Mouse (Mus musculus) lung, embryonic 14.5 days (tissue): Measurements from ENCODE around the gene Orm3. TPM values are rescaled to one million over a fixed set of nuclear protein-coding genes. Genes with fewer than 3 reads are reported as not detected.
"Not testable (repeated sequence)": the region's sequence is repeated elsewhere in the genome, so short reads cannot be mapped to it uniquely, and the experiment has no call there.

Experiments used
- ATAC-seq: fragments of 200-750 bp; cut with Nextera tagmentation; 2 replicates; pipeline ENCODE4 v1.8.0; 2017; ENCODE audit warnings: mild to moderate bottlenecking, moderate TSS enrichment, moderate library complexity; ENCODE audit not compliant: insufficient read depth
- DNase-seq: peaks from one replicate; pipeline ENCODE4 v3.0.0-alpha.2; 2015
- H3K27ac ChIP-seq: fragments of 300-500 bp; sonication (generic); 2 replicates; pipeline ENCODE4 v1.5.1; 2014; ENCODE audit warnings: low read depth, mild to moderate bottlenecking, moderate library complexity
- H3K27me3 ChIP-seq: fragments of 300-500 bp; sonication (generic); 2 replicates; pipeline ENCODE4 v1.6.1; 2014; ENCODE audit warnings: low read length, control low read depth; ENCODE audit not compliant: insufficient read depth
- H3K36me3 ChIP-seq: fragments of 300-500 bp; sonication (generic); 2 replicates; pipeline ENCODE4 v1.6.1; 2014; ENCODE audit warnings: control low read depth; ENCODE audit not compliant: insufficient read depth
- H3K4me1 ChIP-seq: fragments of 300-500 bp; sonication (generic); 2 replicates; pipeline ENCODE4 v1.6.1; 2014; ENCODE audit warnings: antibody characterized with exemption, control low read depth; ENCODE audit not compliant: insufficient read depth
- H3K4me2 ChIP-seq: fragments of 300-500 bp; sonication (generic); 2 replicates; pipeline ENCODE4 v1.6.1; 2014; ENCODE audit warnings: mild to moderate bottlenecking
- H3K4me3 ChIP-seq: fragments of 300-500 bp; sonication (generic); 2 replicates; pipeline ENCODE4 v1.5.1; 2014; ENCODE audit warnings: low read depth, low read length
- H3K9ac ChIP-seq: fragments of 300-500 bp; sonication (generic); 2 replicates; pipeline ENCODE4 v1.6.1; 2014
- H3K9me3 ChIP-seq: fragments of 300-500 bp; sonication (generic); 2 replicates; pipeline ENCODE4 v1.6.1; 2016; ENCODE audit warnings: low read depth, low read length, control low read depth
- CTCF ChIP-seq: IDR thresholded peaks from 2 replicates; pipeline ENCODE4 v1.5.1; 2016; ENCODE audit warnings: antibody characterized with exemption, low read depth
- WGBS: fragments of 180-500 bp; shearing (Covaris S2); extraction: QIAGEN DNeasy Blood & Tissue Kit; methylation state at CpG from one replicate; pipeline ENCODE4 v1.1.7; 2014; 5-methylcytosine and 5-hydroxymethylcytosine counted together
- polyA plus RNA-seq: library from polyadenylated mRNA; unstranded; fragments of >200 nt; fragmentation: Nextera tagmentation; extraction: Ambion mirVana; gene quantifications from 2 replicates; pipeline ENCODE4 v1.2.1, GENCODE M21; 2014

Orm3 gene
- polyA plus RNA-seq, 1 experiment from 2014 or later, result not detected

GRCm38 (mm10) chr4:63316076-63316746, 39.8 kb upstream of the Orm3 start:
- H3K9me3 ChIP-seq, result no peaks in the 10 kb centered on the region
- H3K4me3 ChIP-seq, result no peak overlapping the region
- no peaks in the 10 kb centered on the region for H3K27me3 ChIP-seq
- H3K27ac ChIP-seq, result no peak overlapping the region
- TF ChIP-seq CTCF, result no peak
- ATAC-seq (peak; percentile 43; the same call in 1 of the 2 replicates), DNase-seq (peak; percentile 12)
- H3K4me2 ChIP-seq, result no peak overlapping the region
- peaks cover 69% of the 10 kb centered on the region for H3K36me3 ChIP-seq
- no peaks in the 10 kb centered on the region for H3K4me1 ChIP-seq
- no peak overlapping the region for H3K9ac ChIP-seq
- WGBS, result 63% methylated on average over 9 of the region's 9 CpGs

DNA sequence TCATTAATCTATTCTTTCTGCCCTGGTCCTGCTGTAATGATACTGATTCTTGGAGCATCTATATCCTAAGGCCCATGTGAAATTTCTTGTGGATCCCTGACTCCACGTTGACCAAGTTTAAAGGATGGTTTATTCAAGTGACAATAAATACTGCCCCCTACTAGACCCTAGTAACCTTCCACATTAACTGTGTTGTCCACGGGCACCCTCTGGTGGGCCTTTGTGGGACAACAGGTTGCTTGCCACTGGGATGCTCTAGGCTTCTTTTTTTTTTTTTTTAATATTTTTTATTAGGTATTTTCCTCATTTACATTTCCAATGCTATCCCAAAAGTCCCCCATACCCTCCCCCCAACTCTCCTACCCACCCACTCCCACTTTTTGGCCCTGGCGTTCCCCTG, 36.4 kb upstream of the Orm3 start:
- not testable (repeated sequence) for H3K4me2 ChIP-seq, H3K27ac ChIP-seq, H3K9ac ChIP-seq, H3K4me3 ChIP-seq, H3K9me3 ChIP-seq, H3K27me3 ChIP-seq, H3K4me1 ChIP-seq, ATAC-seq
- TF ChIP-seq CTCF, result peak; percentile 75
- peaks cover 75% of the 10 kb centered on the region for H3K36me3 ChIP-seq
- 31% methylated on average over 3 of the region's 3 CpGs for WGBS
- DNase-seq, result peak; percentile 88

GRCm38 (mm10) chr4:63323275-63323815, 32.6 kb upstream of the Orm3 start:
- no peaks in the 10 kb centered on the region for H3K9me3 ChIP-seq
- TF ChIP-seq CTCF, result no peak
- H3K9ac ChIP-seq, result no peak overlapping the region
- DNase-seq (no peak), ATAC-seq (no peak)
- 80% methylated on average over 8 of the region's 8 CpGs for WGBS
- H3K4me3 ChIP-seq, result no peak overlapping the region
- peaks cover 88% of the 10 kb centered on the region for H3K36me3 ChIP-seq
- H3K27me3 ChIP-seq, result no peaks in the 10 kb centered on the region
- no peak overlapping the region for H3K4me2 ChIP-seq
- no peaks in the 10 kb centered on the region for H3K4me1 ChIP-seq
- no peak overlapping the region for H3K27ac ChIP-seq

DNA sequence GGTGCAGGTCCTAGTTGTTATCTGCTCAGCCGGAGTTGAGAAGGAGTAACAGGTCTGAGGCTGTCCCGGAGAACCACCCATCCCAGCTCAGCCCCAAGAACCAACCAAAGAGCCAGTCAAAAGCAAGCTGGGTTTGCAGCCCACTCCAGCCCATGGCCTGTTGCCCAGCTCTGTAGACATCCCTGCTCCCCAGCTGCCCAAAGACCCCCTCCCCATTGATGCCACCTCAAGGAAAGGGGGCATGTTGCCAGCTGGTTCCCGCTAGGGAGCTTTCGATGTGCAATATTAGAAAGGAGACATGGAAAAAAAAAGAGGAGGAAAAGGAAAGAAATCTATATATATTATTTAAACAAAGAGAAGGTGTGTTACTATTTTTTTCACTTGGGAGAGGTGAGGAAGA, 22.6 kb upstream of the Orm3 start:
- 89% methylated on average over 4 of the region's 4 CpGs for WGBS

GRCm38 (mm10) chr4:63338414-63339076, 17.4 kb upstream of the Orm3 start:
- TF ChIP-seq CTCF, result no peak
- no peak overlapping the region for H3K27ac ChIP-seq
- WGBS, result 54% methylated on average over 3 of the region's 3 CpGs
- ATAC-seq, result no peak
- no peaks in the 10 kb centered on the region for H3K4me1 ChIP-seq
- H3K36me3 ChIP-seq, result peaks cover 8% of the 10 kb centered on the region
- DNase-seq, result no peak
- no peak overlapping the region for H3K4me2 ChIP-seq
- H3K4me3 ChIP-seq, result no peak overlapping the region
- H3K9ac ChIP-seq, result no peak overlapping the region
- H3K27me3 ChIP-seq, result no peaks in the 10 kb centered on the region
- no peaks in the 10 kb centered on the region for H3K9me3 ChIP-seq

More for the DNA sequence above, 22.6 kb upstream of the Orm3 start:
- TF ChIP-seq CTCF, result no peak
- H3K27me3 ChIP-seq, result no peaks in the 10 kb centered on the region
- H3K4me2 ChIP-seq, result no peak overlapping the region
- DNase-seq (no peak), ATAC-seq (no peak)
- peaks cover 45% of the 10 kb centered on the region for H3K36me3 ChIP-seq
- H3K4me3 ChIP-seq, result no peak overlapping the region
- no peak overlapping the region for H3K9ac ChIP-seq
- H3K27ac ChIP-seq, result no peak overlapping the region
- H3K4me1 ChIP-seq, result no peaks in the 10 kb centered on the region
- H3K9me3 ChIP-seq, result no peaks in the 10 kb centered on the region

- ATAC-seq, result no peak
- DNase-seq, result no peak
- Histone ChIP-seq H3K4me1 (no peaks in the 10 kb centered on the region), H3K27ac (no peak overlapping the region), H3K9ac (no peak overlapping the region), H3K4me3 (no peak overlapping the region), H3K27me3 (no peaks in the 10 kb centered on the region), H3K36me3 (no peaks in the 10 kb centered on the region), H3K4me2 (no peak overlapping the region), H3K9me3 (no peaks in the 10 kb centered on the region)
- 53% methylated on average over 4 of the region's 4 CpGs for WGBS
- TF ChIP-seq CTCF, result no peak
Measured at GRCm38 (mm10) chr4:63342491-63342890, 13.5 kb upstream of the Orm3 start.

- ATAC-seq (no peak), DNase-seq (no peak)
- Histone ChIP-seq H3K4me2 (no peak overlapping the region), H3K4me1 (no peaks in the 10 kb centered on the region), H3K27ac (no peak overlapping the region), H3K36me3 (no peaks in the 10 kb centered on the region), H3K9me3 (no peaks in the 10 kb centered on the region), H3K9ac (no peak overlapping the region), H3K4me3 (no peak overlapping the region), H3K27me3 (no peaks in the 10 kb centered on the region)
- whole genome bisulfite sequencing, result 46% methylated on average over 3 of the region's 3 CpGs
- TF ChIP-seq CTCF, result no peak
Measured at GRCm38 (mm10) chr4:63343608-63344007, 12.4 kb upstream of the Orm3 start.
